Mouse (Mus musculus) thymus, adult 2 months (tissue): ENCODE measurements around the gene Abcc3.
A peak's percentile ranks its signal among the peaks of the same experiment; 100 is the strongest.

Experiments used
- CTCF ChIP-seq: fragments of 200-500 bp; IDR thresholded peaks from 2 replicates; pipeline ENCODE4 v1.5.1; 2012; ENCODE audit warnings: mild to moderate bottlenecking, control low read depth, low read length, moderate library complexity, borderline replicate concordance; ENCODE audit not compliant: control insufficient read depth, poor library complexity, insufficient read depth; ENCODE audit errors: extremely low read depth
- POLR2A ChIP-seq: fragments of 200-500 bp; IDR thresholded peaks from 2 replicates; pipeline ENCODE4 v1.6.1; 2012; ENCODE audit warnings: mild to moderate bottlenecking, low read length, control low read depth, moderate library complexity; ENCODE audit not compliant: control insufficient read depth, poor library complexity, insufficient read depth; ENCODE audit errors: extremely low read depth

DNA sequence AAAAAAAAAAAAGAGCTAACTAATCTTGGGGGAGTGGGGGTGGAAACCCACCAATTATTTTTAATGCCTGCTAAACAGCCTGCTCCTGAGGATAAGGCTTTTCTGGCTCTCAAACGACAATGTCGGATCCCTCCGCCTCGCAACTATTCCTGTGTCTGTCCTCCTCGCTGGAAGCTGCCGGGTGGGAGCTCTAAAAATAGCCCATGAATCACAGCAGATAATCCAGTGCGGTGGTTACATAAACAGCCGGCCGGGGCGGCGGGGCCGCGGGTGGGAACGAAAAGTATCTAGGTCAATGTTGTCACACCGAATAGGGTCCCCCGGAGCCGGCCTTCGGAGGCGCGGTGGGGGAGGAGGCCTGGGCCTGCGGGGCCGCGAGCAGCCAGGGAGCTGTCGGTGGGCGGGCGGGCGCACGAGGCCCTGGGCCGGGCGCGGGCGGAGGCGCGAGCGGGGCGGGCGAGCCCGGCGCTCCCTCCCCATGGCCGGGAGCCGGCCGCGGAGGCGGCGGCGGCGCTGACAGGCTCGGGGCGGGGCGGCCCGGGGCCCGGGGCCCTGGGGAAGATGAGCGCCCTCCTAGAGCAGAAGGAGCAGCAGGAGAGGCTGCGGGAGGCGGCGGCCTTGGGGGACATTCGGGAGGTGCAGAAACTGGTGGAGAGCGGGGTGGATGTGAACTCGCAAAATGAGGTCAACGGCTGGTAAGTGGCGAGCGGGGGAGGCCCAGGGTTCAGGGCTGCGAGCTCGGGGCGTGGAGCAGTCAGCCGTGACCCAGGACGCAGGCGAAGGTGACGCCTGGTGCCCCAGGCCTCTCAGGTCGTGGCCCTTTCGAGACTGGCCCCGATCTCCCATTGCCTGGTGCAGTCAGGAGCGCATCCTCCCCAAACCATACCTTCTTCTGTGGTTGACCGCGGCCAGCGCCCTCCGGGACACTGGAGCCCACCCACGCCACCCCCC is 64.8 kb downstream of the Abcc3 start, which contains the start of gene Ankrd40:
- TF ChIP-seq CTCF (no peak), POLR2A (peak; percentile 76)
